In the genomic region with DNA sequence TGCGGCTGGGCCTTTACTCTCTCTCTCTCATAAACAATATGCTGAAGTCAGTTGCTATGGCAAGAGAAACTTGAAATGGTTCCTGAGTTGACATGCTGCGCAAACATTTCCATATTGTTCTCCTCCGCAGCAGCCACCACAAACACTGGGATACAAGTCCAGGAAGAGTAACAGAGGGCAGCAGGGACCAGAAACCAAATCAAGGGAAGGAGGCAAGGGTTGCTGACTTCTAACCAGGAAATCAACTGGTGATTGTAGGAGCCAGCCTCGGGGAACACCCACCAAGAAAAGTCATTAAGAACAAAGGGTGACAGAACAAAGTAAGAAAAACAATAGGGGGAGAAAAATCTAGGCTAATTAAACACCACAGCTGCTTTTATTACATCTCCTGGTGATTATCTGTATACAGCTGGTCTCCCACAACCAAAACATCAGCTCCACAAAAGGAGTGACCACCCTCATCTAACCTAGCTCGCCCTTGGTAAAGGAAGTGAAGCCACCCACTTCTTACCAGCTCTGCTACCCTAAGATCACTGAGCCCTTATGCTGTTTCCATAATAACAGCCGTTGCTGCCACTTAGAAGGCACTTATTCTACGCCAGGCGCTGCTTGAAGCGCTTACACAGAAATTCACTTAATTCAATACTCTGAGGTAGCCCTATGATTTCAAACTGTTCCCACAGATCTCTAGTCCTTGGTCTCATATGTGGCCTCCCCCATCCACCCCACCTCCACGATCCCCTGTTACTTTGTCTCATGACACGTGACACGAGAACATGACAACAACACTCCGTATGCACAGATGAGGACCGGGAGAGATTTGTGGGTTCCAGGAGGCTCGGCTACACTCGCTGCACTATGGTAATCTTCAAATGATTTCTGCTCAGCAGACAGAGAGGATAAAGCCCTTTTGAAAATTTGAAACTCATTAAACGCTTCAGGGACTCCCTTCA, we compare ENCODE assay signal across 8 mouse cellular contexts. TPM values are rescaled to one million over a fixed set of nuclear protein-coding genes. Genes with fewer than 3 reads are reported as not detected.
DNase-seq lines count a peak whose midpoint lies in the region; ATAC-seq and TF ChIP-seq lines count a peak whose summit lies in the region.

No protein-coding gene starts in this region.

- ATAC-seq in lung, embryonic 14.5 days (ENCODE audit: insufficient read depth), result peak; percentile 19; the same call in 1 of the 2 replicates
- peak; percentile 55 for ATAC-seq in forebrain, embryonic 15.5 days (replicated peaks)
- ATAC-seq in liver, embryonic 14.5 days (ENCODE audit: insufficient read depth), result no peak
- no peak for ATAC-seq in stomach, embryonic 15.5 days (ENCODE audit: insufficient read depth, low FRiP score, low read depth)

- peak overlapping the region; percentile 92 for H3K9ac ChIP-seq in lung, embryonic 14.5 days
- H3K9ac ChIP-seq in forebrain, embryonic 15.5 days (replicated peaks), result peak overlapping the region; percentile 80
- no peak overlapping the region for H3K9ac ChIP-seq in liver, embryonic 14.5 days (replicated peaks)
- peak overlapping the region; percentile 72 for H3K9ac ChIP-seq in stomach, embryonic 15.5 days

- H3K27me3 ChIP-seq in lung, embryonic 14.5 days (ENCODE audit: insufficient read depth, low read length), result no peaks in the 10 kb centered on the region
- H3K27me3 ChIP-seq in forebrain, embryonic 15.5 days, result no peaks in the 10 kb centered on the region
- H3K27me3 ChIP-seq in liver, embryonic 14.5 days (ENCODE audit: control insufficient read depth, insufficient read depth, low read length), result no peaks in the 10 kb centered on the region
- H3K27me3 ChIP-seq in stomach, embryonic 15.5 days (replicated peaks), result no peaks in the 10 kb centered on the region

- H3K4me2 ChIP-seq in lung, embryonic 14.5 days, result peak overlapping the region; percentile 86
- peak overlapping the region; percentile 98 for H3K4me2 ChIP-seq in forebrain, embryonic 15.5 days (replicated peaks)
- H3K4me2 ChIP-seq in liver, embryonic 14.5 days (ENCODE audit: low read depth), result peak overlapping the region; percentile 84
- peak overlapping the region; percentile 90 for H3K4me2 ChIP-seq in stomach, embryonic 15.5 days

- peak overlapping the region; percentile 82 for H3K4me3 ChIP-seq in lung, embryonic 14.5 days (ENCODE audit: low read depth, low read length)
- peak overlapping the region; percentile 94 for H3K4me3 ChIP-seq in forebrain, embryonic 15.5 days
- H3K4me3 ChIP-seq in liver, embryonic 14.5 days (ENCODE audit: insufficient read depth in 1 of 2, low read depth in 2 of 2, low read length in 2 of 2), result peak overlapping the region in 1 of 2 experiments; percentile 65; a peak in 1 of 4 replicates
- peak overlapping the region; percentile 85 for H3K4me3 ChIP-seq in stomach, embryonic 15.5 days (replicated peaks)

- no peak for TF ChIP-seq EP300 in liver, embryonic 14.5 days (IDR thresholded peaks at IDR 0.05; ENCODE audit: low read depth)

- peaks cover 13% of the 10 kb centered on the region for H3K4me1 ChIP-seq in lung, embryonic 14.5 days (ENCODE audit: insufficient read depth)
- peaks cover 21% of the 10 kb centered on the region for H3K4me1 ChIP-seq in forebrain, embryonic 15.5 days
- peaks cover 0 to 18% of the 10 kb centered on the region in 2 experiments; a peak in 2 of 4 replicates for H3K4me1 ChIP-seq in liver, embryonic 14.5 days (replicated peaks; ENCODE audit: control insufficient read depth in 2 of 2, insufficient read depth in 2 of 2, low read length in 1 of 2)
- 0 out of 2 replicates have a peak, but pooled peaks cover 11% of the 10 kb centered on the region for H3K4me1 ChIP-seq in stomach, embryonic 15.5 days

- no peak for TF ChIP-seq CTCF in lung, embryonic 14.5 days (IDR thresholded peaks at IDR 0.05; ENCODE audit: low read depth)
- TF ChIP-seq CTCF in liver, embryonic 14.5 days (IDR thresholded peaks at IDR 0.05; ENCODE audit: low read depth), result no peak

- 26% methylated on average over 17 of the region's 17 CpGs for WGBS in lung, embryonic 14.5 days
- WGBS in forebrain, embryonic 15.5 days, result 18% methylated on average over 17 of the region's 17 CpGs
- 56% methylated on average over 17 of the region's 17 CpGs for WGBS in liver, embryonic 14.5 days (ENCODE audit: insufficient replicate concordance)
- 39% methylated on average over 17 of the region's 17 CpGs for WGBS in stomach, embryonic 15.5 days

- no peaks in the 10 kb centered on the region for H3K36me3 ChIP-seq in lung, embryonic 14.5 days (ENCODE audit: insufficient read depth)
- H3K36me3 ChIP-seq in forebrain, embryonic 15.5 days, result no peaks in the 10 kb centered on the region
- H3K36me3 ChIP-seq in liver, embryonic 14.5 days (replicated peaks; ENCODE audit: control insufficient read depth, insufficient read depth, low read depth), result no peaks in the 10 kb centered on the region
- no peaks in the 10 kb centered on the region for H3K36me3 ChIP-seq in stomach, embryonic 15.5 days

- peak; percentile 31 for DNase-seq in lung, embryonic 14.5 days
- no peak for DNase-seq in lung, postnatal 10 days
- DNase-seq in liver, embryonic 14.5 days (ENCODE audit: low read depth in 3 of 3, low spot score in 3 of 3), result no peak
- DNase-seq in spleen, postnatal 14 days (ENCODE audit: low spot score in 2 of 2), result no peak
- no peak for DNase-seq in adrenal gland, postnatal 4 days (ENCODE audit: low spot score in 2 of 2)
- no peak for DNase-seq in B cell, adult 2 months

- H3K9me3 ChIP-seq in lung, embryonic 14.5 days (ENCODE audit: low read depth, low read length), result no peaks in the 10 kb centered on the region
- no peaks in the 10 kb centered on the region for H3K9me3 ChIP-seq in forebrain, embryonic 15.5 days
- H3K9me3 ChIP-seq in liver, embryonic 14.5 days (ENCODE audit: control insufficient read depth, low read length), result no peaks in the 10 kb centered on the region
- H3K9me3 ChIP-seq in stomach, embryonic 15.5 days, result no peaks in the 10 kb centered on the region

- peak overlapping the region; percentile 85 for H3K27ac ChIP-seq in lung, embryonic 14.5 days (ENCODE audit: low read depth)
- peak overlapping the region; percentile 75; the same call in 1 of the 2 replicates for H3K27ac ChIP-seq in forebrain, embryonic 15.5 days (replicated peaks)
- no peak overlapping the region for H3K27ac ChIP-seq in liver, embryonic 14.5 days
- peak overlapping the region; percentile 80; the same call in 1 of the 2 replicates for H3K27ac ChIP-seq in stomach, embryonic 15.5 days

RNA-seq across cellular contexts. Expression of gene Zdhhc1, which starts 1.1 kb away (rescaled TPM):
- polyA plus RNA-seq in lung, embryonic 14.5 days (2014; fragmentation: Nextera tagmentation; extraction: Ambion mirVana), result 40.0 and 41.9 TPM in 2 replicates
- polyA plus RNA-seq in forebrain, embryonic 15.5 days (2015; fragmentation: Nextera tagmentation; extraction: Ambion mirVana), result 28.8 and 31.3 TPM in 2 replicates
- polyA plus RNA-seq in liver, embryonic 14.5 days (2012; rRNA removed), result 2.2 and 2.4 TPM in 2 replicates
- 0.90 and 1.2 TPM in 2 replicates for polyA plus RNA-seq in liver, embryonic 14.5 days (2014; fragmentation: Nextera tagmentation; extraction: Ambion mirVana)
- 32.2 and 34.7 TPM in 2 replicates for polyA plus RNA-seq in stomach, embryonic 15.5 days (2015; fragmentation: Nextera tagmentation; extraction: Ambion mirVana)
- 10 to 100 TPM; 26.2 to 28.6 TPM for total RNA-seq in adrenal gland, postnatal 4 days (2021)

RNA-seq across cellular contexts. Expression of gene Hsd11b2, which starts 22.9 kb away (rescaled TPM):
- 4.8 and 5.9 TPM in 2 replicates for polyA plus RNA-seq in lung, embryonic 14.5 days (2014; fragmentation: Nextera tagmentation; extraction: Ambion mirVana)
- 1.4 and 1.7 TPM in 2 replicates for polyA plus RNA-seq in forebrain, embryonic 15.5 days (2015; fragmentation: Nextera tagmentation; extraction: Ambion mirVana)
- polyA plus RNA-seq in liver, embryonic 14.5 days (2012; rRNA removed), result 1.1 TPM in 2 replicates
- 0.42 and 0.99 TPM in 2 replicates for polyA plus RNA-seq in liver, embryonic 14.5 days (2014; fragmentation: Nextera tagmentation; extraction: Ambion mirVana)
- 2.5 and 2.7 TPM in 2 replicates for polyA plus RNA-seq in stomach, embryonic 15.5 days (2015; fragmentation: Nextera tagmentation; extraction: Ambion mirVana)
- total RNA-seq in adrenal gland, postnatal 4 days (2021), result 10 to 100 TPM in 1 of 2 experiments, 1 to 10 TPM in 1; 3.7 to 15.0 TPM

RNA-seq across cellular contexts. Expression of gene Tppp3, which starts 24.3 kb away (rescaled TPM):
- polyA plus RNA-seq in lung, embryonic 14.5 days (2014; fragmentation: Nextera tagmentation; extraction: Ambion mirVana), result 41.1 and 42.3 TPM in 2 replicates
- polyA plus RNA-seq in forebrain, embryonic 15.5 days (2015; fragmentation: Nextera tagmentation; extraction: Ambion mirVana), result 35.1 and 54.8 TPM in 2 replicates
- polyA plus RNA-seq in liver, embryonic 14.5 days (2012; rRNA removed), result 0.49 and 0.60 TPM in 2 replicates
- polyA plus RNA-seq in liver, embryonic 14.5 days (2014; fragmentation: Nextera tagmentation; extraction: Ambion mirVana), result 0.49 and 0.63 TPM in 2 replicates
- polyA plus RNA-seq in stomach, embryonic 15.5 days (2015; fragmentation: Nextera tagmentation; extraction: Ambion mirVana), result 44.7 and 45.5 TPM in 2 replicates
- total RNA-seq in adrenal gland, postnatal 4 days (2021), result 10 to 100 TPM; 88.4 to 89.4 TPM

Comparison
In these comparisons a context has a peak if more than half of its experiments do, and no peak if none do; other contexts are left out.
1. ATAC-seq: peak in lung, embryonic 14.5 days (single experiment) and forebrain, embryonic 15.5 days (single experiment); none in liver, embryonic 14.5 days (single experiment) and stomach, embryonic 15.5 days (single experiment).
2. RNA of gene Tppp3, which starts 24.3 kb away (polyA plus RNA-seq): 35.1 to 54.8 TPM in forebrain, embryonic 15.5 days, 44.7 to 45.5 TPM in stomach, embryonic 15.5 days and 41.1 to 42.3 TPM in lung, embryonic 14.5 days; 0.49 to 0.63 TPM in liver, embryonic 14.5 days; every median in the first group is over 10 times any median in the second.
3. Peak in every context shown above with its lines, with median percentiles within 50 percentile points of each other: H3K4me2 ChIP-seq.